Mouse (Mus musculus) lung, postnatal 14 days (tissue): Measurements from ENCODE around the gene Smr3a.

Source experiments
- DNase-seq: peaks from one replicate; pipeline ENCODE4 v3.0.0; 2021

Gene Smr3a

GRCm38 (mm10) chr5:88002249-88002648, at the start of gene Smr3a:
Gene Smr3a (plus strand): TSS chr5:88002549.
- DNase-seq = no peak

DNA sequence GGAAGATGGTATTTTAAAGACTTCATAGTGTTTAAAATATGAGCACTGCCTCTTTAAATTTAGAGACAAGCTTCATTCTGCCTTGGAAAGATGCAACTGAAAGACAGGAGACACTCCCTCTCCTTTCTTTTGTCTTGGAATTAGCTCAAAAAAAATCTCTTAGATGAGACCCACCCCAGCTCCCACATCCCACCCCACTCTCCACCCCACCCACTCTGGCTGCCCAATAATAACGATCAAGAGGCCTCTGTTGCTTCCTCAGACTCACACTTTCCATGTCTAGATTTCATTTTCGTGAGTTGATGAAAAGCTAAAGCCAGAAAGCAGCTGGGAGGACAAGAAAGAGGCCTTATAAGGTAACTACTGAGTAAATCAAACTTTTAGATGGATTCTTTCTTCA, 33.1 kb upstream of the Smr3a start, which contains the start of the genes 2310003L06Rik and Gm28434:
TSS of gene 2310003L06Rik (plus strand) at position 259 of the 400 bp plus-strand sequence.
TSS of gene Gm28434 (plus strand) at position 317 of the 400 bp plus-strand sequence.
- no peak for DNase-seq

DNA sequence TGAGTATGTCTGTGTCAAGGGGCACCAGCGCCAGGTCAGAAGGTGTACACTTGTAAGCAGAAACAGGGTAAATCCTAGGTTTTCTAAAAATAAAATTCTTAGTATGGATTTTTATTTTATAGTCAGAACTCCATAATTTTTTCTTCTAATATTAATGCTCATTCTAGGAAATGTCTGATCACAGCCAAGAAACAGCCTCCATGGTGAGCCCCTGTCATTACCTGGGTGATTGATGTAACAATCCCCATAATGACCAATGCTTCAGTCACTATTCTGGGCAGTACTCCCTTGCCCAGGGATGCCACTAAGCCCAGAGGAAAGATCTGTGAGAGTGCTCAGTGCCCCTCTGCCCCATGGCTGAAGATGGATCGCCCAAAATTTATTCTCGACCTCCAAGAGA, 23.2 kb upstream of the Smr3a start, which contains the start of gene Cabs1:
TSS of gene Cabs1 (plus strand) at position 301 of the 400 bp plus-strand sequence.
- no peak for DNase-seq

DNA sequence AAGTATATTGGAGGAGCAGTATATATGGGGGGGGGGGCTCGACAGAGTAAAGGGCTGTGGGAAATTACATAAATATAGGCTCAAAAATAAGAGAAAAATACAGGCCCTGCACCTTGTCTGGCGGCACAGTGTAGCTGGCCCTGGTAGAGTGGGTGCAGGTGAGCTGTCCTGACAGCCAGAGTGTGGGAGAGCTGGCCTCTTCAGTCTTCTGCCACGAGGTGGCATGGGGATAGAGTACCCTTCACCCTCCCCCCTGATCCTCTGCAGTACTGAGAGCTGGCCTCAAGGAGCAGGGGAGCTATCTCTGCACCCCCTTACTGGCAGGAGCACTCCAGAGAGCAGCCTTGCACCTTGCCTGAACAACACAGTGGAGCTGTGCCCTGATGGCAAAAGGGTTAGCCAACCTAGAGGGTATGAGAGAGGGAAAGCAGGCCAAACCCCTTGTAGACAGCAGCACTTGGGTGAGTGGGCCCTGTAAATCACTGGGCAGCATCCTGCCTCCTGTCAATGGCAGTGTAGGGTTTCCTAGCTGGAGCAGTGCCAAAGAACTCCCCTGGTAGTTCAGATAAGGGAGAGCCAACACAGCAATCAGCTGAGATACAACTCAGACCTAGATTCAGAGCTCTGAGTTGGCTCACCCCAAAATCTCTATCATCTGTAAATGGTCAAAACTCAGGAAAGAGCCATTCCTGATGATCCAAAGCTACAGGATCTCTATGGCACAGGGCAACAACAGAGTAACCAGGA, 19.7 kb upstream of the Smr3a start:
- no peak for DNase-seq

- no peak for DNase-seq
Observed at GRCm38 (mm10) chr5:88005241-88005640, 2.9 kb downstream of the Smr3a start.
